Mouse (Mus musculus) layer of hippocampus, postnatal 25 days (tissue): ENCODE results near the gene Slamf9. TPM values are rescaled to one million over a fixed set of nuclear protein-coding genes. Genes with fewer than 3 reads are reported as not detected.

Experiments
- DNase-seq, 2 experiments: peaks; one replicate each; pipeline ENCODE4 v3.0.0; 2022; ENCODE audit warnings: mixed read lengths in 2 of 2, low spot score in 1 of 2; ENCODE audit errors: extremely low spot score in 1 of 2
- total RNA-seq, 2 experiments: library from RNA; stranded (reverse); gene quantifications; 2 replicates each; pipeline ENCODE4 v1.2.3; 2021

Gene Slamf9
- total RNA-seq, 2 experiments from 2014 or later, result not detected

DNA sequence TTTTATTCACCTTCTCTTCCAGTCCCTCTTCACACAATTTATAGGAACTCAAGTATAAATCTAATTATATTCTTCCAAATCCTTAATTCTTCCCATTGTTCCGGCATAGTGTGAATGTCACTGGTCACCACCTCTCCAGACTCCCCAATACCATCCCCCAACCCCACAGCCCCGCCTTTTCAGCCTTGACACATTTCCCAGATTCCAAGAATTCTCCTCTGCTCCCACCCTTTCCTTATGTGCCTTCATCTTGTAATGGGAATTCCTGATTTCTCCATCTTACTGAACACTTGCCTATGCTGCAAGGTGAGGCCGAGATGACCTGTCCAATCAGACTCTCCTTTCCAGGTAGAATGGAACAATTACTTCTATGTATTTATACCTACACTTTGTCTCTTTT lies 17.1 kb upstream of the Slamf9 start:
- DNase-seq, result no peak

GRCm38 (mm10) chr1:172461602-172462001 lies 13.6 kb upstream of the Slamf9 start:
- no peak for DNase-seq

DNA sequence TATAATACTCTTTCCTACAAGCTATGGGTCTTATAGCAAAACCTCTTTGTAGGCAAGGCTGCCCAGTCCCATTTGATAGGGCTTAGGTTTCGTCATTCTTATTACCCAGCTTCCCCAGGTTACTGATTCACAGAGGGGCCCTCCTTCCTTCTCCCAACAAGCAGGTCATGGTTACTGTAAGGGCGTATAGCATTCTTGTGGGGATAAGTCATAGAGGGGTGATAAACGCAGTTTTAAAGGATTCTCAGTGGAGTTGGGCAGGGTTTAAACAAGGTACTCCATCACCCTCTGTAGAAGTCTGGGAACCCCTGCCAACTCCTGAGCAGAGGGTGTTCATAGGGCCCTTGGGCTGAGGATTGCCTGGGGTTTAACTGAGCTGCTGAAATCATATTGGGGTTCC lies 12.6 kb upstream of the Slamf9 start:
- no peak for DNase-seq

DNA sequence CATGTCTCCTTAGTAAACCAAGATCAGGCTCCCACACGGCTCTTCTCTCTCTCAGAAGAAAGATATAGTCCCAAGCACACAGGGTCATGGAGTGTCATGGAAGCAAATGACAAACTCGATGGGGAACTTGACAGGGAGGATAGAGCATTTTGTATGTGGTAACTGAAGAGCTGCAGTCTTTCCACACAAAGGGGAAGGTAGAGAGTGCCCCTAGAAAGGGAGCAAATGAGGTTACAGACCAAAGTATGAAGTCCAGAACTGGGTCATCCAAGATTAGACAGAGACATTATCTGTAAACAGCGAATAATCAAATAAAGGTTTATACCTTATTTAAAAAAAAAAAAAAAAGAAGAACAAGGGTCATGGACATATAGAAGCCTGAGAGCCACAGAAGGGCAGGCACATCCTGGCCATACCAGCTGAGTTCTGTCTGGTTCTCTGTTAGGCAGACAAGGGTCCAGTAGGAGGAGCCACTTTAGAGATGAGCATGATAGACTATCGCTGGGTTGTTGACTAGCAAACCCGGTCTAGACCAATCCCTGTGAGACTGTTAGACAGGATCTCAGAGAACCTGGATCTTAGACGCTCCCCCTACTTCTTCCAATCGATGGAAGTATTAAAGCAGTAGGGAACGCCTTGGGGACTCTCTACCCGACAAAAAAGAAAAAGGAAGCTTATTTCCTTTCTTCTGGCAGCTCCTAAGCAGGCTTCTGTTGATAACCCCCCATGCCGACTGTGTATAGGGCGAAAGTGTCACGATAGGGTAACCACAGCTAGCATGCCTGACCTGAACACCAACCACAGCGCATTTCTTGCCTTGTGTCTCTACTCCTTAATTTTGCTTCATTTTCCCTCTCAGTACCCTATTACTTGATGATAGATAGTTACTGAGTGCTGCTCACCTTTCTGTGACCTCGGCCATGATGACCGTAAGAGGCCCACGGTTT lies 11.5 kb upstream of the Slamf9 start:
- DNase-seq, result no peak

DNA sequence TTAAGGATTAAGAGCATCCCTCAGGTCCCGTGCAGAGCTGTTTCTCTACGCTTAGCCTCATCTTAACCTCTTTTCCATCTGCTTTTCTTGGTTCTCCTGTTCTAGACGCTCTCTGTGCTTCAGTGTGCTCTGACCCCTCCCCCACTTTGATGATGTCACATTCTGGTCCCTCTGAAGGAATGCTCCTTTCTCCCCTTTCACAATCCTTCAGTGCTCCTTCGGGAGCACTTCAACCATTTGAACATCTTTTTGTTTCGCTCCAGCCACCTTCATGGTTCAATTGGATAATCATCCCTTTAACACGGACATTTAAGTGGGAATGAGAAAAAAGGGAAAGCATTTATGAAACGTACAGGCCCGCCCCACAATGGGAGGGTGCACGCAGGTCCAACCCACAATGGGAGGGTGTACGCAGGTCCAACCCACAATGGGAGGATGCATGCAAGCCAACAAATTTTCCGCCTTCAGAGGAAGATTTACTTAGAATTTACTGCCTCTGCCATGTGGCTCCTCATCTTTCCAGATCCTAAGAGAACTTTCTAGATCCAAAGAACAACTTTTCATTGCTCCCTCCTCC lies 6.8 kb upstream of the Slamf9 start:
- DNase-seq, result no peak

GRCm38 (mm10) chr1:172469373-172469772 lies 5.8 kb upstream of the Slamf9 start:
- DNase-seq, result no peak

DNA sequence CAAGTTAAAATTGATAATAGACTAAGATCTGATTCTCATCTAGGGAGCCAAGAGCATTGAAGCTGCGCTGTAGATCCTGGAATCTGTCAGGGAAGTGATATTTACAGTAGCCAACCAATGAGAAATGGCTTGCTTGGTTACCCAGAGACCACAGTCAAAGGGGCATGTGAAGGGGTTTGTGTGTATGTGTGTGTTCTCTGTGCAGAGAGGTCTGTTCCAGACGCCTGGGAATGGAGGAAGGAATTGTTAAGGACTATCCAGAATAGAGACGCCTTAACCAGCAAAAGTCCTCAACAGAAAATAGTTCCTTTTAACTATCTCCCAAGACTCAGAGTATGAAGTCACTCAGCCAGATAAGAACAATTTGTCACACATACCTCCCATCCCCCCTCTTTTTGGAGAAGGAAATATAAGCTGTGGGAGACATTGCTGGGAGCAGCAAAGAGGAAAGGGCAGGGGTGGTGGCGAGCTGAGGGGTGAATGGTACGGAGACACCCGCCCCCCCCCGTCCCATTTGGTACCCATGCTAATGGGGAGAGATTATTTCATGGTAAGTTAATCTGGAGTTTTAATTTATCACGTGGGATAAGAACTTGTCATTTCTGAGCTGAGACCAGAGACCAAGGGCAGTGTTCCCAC lies 5.2 kb upstream of the Slamf9 start:
- DNase-seq, result no peak

- DNase-seq, result no peak
Measured at GRCm38 (mm10) chr1:172472909-172473308, 2.2 kb upstream of the Slamf9 start.

DNA sequence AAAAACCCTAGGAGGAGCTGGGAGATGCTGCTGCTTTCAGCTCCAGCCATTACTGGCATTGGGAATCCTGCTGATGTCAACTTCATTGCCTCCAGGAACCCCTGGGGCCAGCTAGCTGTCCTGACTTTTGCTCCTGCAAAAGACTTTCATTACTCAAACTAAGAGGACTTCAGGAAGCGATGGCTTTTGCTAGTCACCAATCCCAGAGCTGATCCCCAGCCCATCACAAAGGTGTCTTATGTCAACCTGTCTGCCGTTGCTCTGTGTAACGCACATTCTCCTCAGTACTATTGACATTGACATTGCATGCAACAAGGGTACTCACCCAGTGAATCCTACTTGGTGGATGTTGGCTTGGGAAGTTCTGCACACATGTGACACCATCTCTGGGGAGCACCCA lies 962 bp upstream of the Slamf9 start:
- DNase-seq, result no peak

GRCm38 (mm10) chr1:172478020-172478419 lies 2.9 kb downstream of the Slamf9 start:
- no peak for DNase-seq

DNA sequence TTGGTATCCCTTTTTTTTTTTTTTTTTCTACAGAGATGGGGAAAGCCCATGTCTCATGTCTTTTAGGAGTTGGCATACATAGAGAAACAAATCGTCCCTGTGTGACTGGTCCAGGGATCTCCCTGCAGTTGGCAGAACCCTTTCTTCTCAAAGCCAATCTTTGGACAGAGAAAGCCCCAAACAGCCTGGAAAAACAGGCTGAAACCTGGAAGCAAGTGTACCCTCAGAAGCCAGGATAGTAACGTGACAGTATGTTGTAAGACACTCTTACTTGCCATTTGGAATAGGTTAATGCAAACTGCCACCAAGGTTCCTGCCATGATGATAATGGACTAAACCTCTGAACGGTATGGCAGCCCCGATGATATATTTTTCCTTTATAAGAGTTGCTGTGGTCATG lies 5.2 kb downstream of the Slamf9 start:
- DNase-seq, result no peak

DNA sequence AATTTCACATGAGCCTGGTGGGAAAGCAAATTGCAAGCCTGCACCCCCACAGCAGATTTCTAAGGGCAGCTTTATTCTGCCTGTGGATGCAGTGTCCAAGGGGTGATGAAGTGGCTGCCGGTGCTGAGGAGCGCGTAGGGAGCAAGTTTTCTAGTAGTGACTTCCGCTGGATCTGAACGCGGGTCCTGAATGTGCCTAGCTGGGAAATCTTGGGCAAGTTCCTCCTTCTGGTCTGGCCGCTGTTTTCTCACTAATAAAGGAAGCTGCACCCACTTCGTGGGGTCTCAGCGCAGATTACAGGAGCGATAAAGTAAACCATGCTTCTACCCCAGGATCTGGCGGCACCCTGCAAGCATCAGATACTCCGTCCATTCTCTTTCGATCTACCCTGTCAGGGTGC lies 6.0 kb downstream of the Slamf9 start:
- DNase-seq, result no peak

GRCm38 (mm10) chr1:172481540-172482280 lies 6.6 kb downstream of the Slamf9 start, which contains the start of gene Igsf9:
Gene Igsf9, plus strand, starts transcription at chr1:172481788.
- DNase-seq, result peak; percentile 71 to 82

GRCm38 (mm10) chr1:172482518-172483360 lies 7.6 kb downstream of the Slamf9 start:
- DNase-seq, result no peak

- no peak for DNase-seq
Measured at GRCm38 (mm10) chr1:172483361-172483660, 8.2 kb downstream of the Slamf9 start.

DNA sequence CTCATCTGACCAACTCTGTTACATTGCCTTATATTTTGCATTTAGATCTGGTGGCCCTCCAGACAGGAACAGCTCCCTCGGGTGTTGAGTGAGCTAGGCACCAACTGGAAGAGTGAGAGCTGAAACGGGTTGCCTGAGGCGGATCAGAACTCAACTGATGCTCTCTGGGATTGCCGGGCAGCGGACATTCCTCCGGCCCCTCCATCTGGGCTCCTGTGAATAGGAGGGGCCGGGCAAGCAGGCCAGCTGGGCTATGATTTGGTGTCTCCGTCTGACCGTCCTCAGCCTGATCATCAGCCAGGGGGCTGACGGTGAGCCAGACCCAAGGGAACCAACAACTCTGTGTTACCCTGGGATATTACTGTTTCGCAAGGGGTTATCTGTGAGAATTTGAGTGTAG lies 9.1 kb downstream of the Slamf9 start:
- DNase-seq, result no peak

- no peak for DNase-seq
Measured at GRCm38 (mm10) chr1:172484671-172485070, 9.5 kb downstream of the Slamf9 start.

DNA sequence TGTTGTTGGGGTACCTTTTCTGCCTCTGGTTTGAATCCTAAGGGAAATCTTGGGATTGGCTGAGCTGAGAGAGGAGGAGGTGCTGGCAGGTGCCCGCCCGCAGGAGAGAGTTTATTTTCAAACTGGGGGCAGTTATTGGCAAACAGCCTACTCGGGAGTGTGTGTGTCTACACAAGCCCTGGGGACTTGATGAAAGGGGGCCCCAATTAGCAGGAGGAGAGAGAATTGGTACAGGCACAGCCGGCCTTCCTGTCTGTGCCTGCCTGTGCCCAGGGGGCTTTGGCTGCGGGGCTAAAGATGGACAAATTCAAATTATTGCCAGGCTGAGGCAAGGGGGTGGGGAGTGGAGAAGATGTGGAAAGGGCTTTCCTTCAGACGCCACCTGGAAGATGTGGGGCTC lies 10.7 kb downstream of the Slamf9 start:
- DNase-seq, result no peak

DNA sequence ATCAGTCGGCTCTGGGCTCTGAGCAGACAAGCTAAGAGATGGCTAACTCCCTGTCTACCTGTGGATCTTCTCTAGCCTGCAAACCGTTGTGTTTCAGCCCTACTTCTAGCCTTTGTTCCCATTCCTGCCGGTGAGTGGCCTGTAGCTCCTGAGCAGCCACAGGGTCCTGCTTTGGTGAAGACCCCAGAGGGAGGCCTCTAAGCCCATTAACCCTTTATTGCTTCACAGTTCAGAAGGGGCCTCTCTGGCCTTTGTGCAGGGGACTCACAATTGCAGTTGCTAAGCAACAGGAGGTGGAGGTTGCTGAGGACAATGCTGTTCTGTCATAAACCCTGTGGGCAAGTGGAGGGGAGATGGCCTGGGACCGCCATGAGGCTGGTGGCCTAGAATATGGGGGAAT lies 11.1 kb downstream of the Slamf9 start:
- DNase-seq, result no peak

DNA sequence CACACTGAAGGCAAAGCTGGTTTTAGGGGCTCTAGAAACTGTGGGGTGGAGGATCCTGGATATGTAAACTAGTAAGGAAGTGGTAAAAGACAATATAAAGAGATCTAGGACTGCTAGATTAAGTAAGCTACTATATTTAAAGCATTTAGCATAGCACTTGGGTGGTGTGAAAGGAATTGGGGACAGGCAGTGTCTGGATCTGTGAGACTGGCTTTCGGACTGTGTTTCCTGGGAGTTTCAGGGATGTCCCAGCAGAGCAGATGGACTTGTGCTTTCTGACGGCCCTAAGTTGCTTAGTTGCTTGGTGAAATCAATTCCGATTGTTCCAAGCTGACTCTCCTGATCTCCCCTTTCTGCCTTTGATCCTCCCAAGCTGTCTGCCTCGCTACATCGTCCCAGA lies 11.5 kb downstream of the Slamf9 start:
- DNase-seq, result no peak
